Mouse (Mus musculus) hematopoietic multipotent progenitor cell, adult 10-12 weeks (in vitro differentiated cells): ENCODE measurements around the gene Med12l. TPM values are rescaled to one million over a fixed set of nuclear protein-coding genes. Genes with fewer than 3 reads are reported as not detected.

ENCODE experiments used
- polyA plus RNA-seq: library from polyadenylated mRNA; stranded (reverse); fragments of >175 nt; gene quantifications from 2 replicates; pipeline ENCODE4 v1.2.3, GENCODE M21; 2012; ENCODE audit warnings: low replicate concordance

Gene Med12l
- polyA plus RNA-seq, result 0.77 and 1.5 TPM in 2 replicates

GRCm38 (mm10) chr3:59005271-59005995, at the start of gene Med12l:
Gene Med12l, plus strand, starts transcription at chr3:59005825.

GRCm38 (mm10) chr3:59101218-59101986, 95.8 kb downstream of the Med12l start, which contains the start of gene Gpr171:
Gene Gpr171, minus strand, starts transcription at chr3:59101821.

GRCm38 (mm10) chr3:59153424-59153823, 147.8 kb downstream of the Med12l start, which contains the start of gene P2ry14:
Gene P2ry14, minus strand, starts transcription at chr3:59153618.

DNA sequence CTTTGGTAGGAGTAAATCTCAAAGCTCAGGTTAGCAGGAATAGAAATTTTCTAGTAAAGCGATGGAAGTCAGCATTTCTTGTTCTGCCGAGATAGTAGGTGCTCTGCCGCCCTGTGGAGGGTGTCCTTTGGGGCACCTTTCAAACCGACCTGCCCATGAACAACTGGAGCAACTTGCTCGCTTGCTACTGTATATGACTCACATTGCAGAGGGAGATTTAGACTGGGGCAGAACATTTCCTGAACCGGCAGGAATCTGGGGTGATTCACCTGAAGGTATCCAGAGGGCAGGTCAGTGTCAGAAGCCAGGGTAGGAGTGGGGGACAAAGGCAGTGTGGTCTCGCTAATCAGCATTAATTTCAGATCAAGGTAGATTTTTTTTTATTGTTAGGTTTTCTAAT, 189.3 kb downstream of the Med12l start, which contains the start of gene Gpr87:
TSS of gene Gpr87 (minus strand) at position 167 of the 400 bp plus-strand sequence.

GRCm38 (mm10) chr3:59210727-59211126, 205.1 kb downstream of the Med12l start, which contains the start of gene P2ry13:
Gene P2ry13, minus strand, starts transcription at chr3:59210882.

DNA sequence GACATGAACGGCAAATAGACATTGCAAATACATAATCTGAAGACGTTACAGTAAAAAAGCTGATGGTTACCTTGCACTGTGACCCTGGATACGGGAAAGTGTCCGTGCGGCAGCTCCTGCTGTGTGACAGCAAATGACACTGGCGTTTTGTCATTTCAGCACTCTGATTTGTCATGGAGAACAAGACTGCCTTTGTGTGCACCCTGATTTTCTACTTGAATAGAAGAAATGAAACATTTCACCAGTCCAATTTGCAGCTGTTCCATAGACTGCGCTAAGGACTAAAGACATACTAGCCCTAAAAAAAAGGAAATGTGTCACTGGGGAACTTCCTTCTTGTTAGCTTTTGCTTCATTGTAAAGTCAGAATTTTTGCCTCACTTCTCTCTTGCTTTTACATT, 257.1 kb downstream of the Med12l start, which contains the start of gene P2ry12:
TSS of gene P2ry12 (minus strand) at position 168 of the 400 bp plus-strand sequence.

GRCm38 (mm10) chr3:59344065-59344905, 338.7 kb downstream of the Med12l start, which contains the start of gene Igsf10:
Gene Igsf10, minus strand, starts transcription at chr3:59344394.

Other genes starting within 250 kb of the Med12l start
- not detected in 2 replicates for gene Mindy4b-ps, start 183.5 kb upstream of the Med12l start, polyA plus RNA-seq
- not detected in 2 replicates for gene Clrn1, start 120.5 kb upstream of the Med12l start, polyA plus RNA-seq
- 11.1 and 22.9 TPM in 2 replicates for gene Gpr171, start 96.0 kb downstream of the Med12l start, polyA plus RNA-seq
- 0.65 and 1.1 TPM in 2 replicates for gene P2ry14, start 147.8 kb downstream of the Med12l start, polyA plus RNA-seq
- not detected in 2 replicates for gene Gpr87, start 189.3 kb downstream of the Med12l start, polyA plus RNA-seq
- 1.2 and 2.3 TPM in 2 replicates for gene P2ry13, start 205.1 kb downstream of the Med12l start, polyA plus RNA-seq